Mouse (Mus musculus): Measurements from ENCODE around the gene Fut9. TPM values are rescaled to one million over a fixed set of nuclear protein-coding genes. Genes with fewer than 3 reads are reported as not detected.

Fut9 gene
- polyA plus RNA-seq, 1 experiment from 2014 or later, result 12.4 TPM

GRCm38 (mm10) chr4:25658792-25659191, 141.3 kb downstream of the Fut9 start:
- Histone ChIP-seq H3K27ac (ENCODE audit: low read length) (no peak overlapping the region), H3K4me2 (replicated peaks; ENCODE audit: low read depth, low read length) (no peak overlapping the region), H3K36me3 (ENCODE audit: insufficient read depth, low read length) (no peaks in the 10 kb centered on the region), H3K27me3 (ENCODE audit: insufficient read depth, low read length) (no peaks in the 10 kb centered on the region), H3K4me1 (ENCODE audit: insufficient read depth, low read length) (no peaks in the 10 kb centered on the region), H3K9me3 (ENCODE audit: low read length) (no peaks in the 10 kb centered on the region), H3K9ac (replicated peaks; ENCODE audit: low read length) (no peak overlapping the region), H3K4me3 (ENCODE audit: low read length) (no peak overlapping the region)
- ATAC-seq (ENCODE audit: low FRiP score, low TSS enrichment), result no peak
- 54% methylated on average over 3 of the region's 3 CpGs for WGBS

GRCm38 (mm10) chr4:25651902-25652301, 148.1 kb downstream of the Fut9 start:
- Histone ChIP-seq H3K36me3 (ENCODE audit: insufficient read depth, low read length) (no peaks in the 10 kb centered on the region), H3K4me2 (replicated peaks; ENCODE audit: low read depth, low read length) (no peak overlapping the region), H3K27me3 (ENCODE audit: insufficient read depth, low read length) (no peaks in the 10 kb centered on the region), H3K9me3 (ENCODE audit: low read length) (no peaks in the 10 kb centered on the region), H3K4me3 (ENCODE audit: low read length) (no peak overlapping the region), H3K4me1 (ENCODE audit: insufficient read depth, low read length) (0 out of 2 replicates have a peak, but pooled peaks cover 2% of the 10 kb centered on the region), H3K27ac (ENCODE audit: low read length) (no peak overlapping the region), H3K9ac (replicated peaks; ENCODE audit: low read length) (no peak overlapping the region)
- 82% methylated on average over 3 of the region's 3 CpGs for WGBS
- no peak for ATAC-seq (ENCODE audit: low FRiP score, low TSS enrichment)

GRCm38 (mm10) chr4:25648107-25648506, 151.9 kb downstream of the Fut9 start:
- no peaks in the 10 kb centered on the region for H3K27me3 ChIP-seq (ENCODE audit: insufficient read depth, low read length)
- peak; percentile 51; the same call in 1 of the 2 replicates for ATAC-seq (ENCODE audit: low FRiP score, low TSS enrichment)
- H3K36me3 ChIP-seq (ENCODE audit: insufficient read depth, low read length), result no peaks in the 10 kb centered on the region
- H3K9ac ChIP-seq (replicated peaks; ENCODE audit: low read length), result no peak overlapping the region
- no peak overlapping the region for H3K4me2 ChIP-seq (replicated peaks; ENCODE audit: low read depth, low read length)
- no peak overlapping the region for H3K27ac ChIP-seq (ENCODE audit: low read length)
- 0 out of 2 replicates have a peak, but pooled peaks cover 2% of the 10 kb centered on the region for H3K4me1 ChIP-seq (ENCODE audit: insufficient read depth, low read length)
- H3K4me3 ChIP-seq (ENCODE audit: low read length), result no peak overlapping the region
- 71% methylated on average over 2 of the region's 2 CpGs for WGBS
- no peaks in the 10 kb centered on the region for H3K9me3 ChIP-seq (ENCODE audit: low read length)

- H3K4me3 ChIP-seq (ENCODE audit: low read length), result no peak overlapping the region
- no peak overlapping the region for H3K4me2 ChIP-seq (replicated peaks; ENCODE audit: low read depth, low read length)
- no peaks in the 10 kb centered on the region for H3K36me3 ChIP-seq (ENCODE audit: insufficient read depth, low read length)
- 52% methylated on average over 1 of the region's 1 CpGs for WGBS
- no peak overlapping the region for H3K27ac ChIP-seq (ENCODE audit: low read length)
- H3K9me3 ChIP-seq (ENCODE audit: low read length), result no peaks in the 10 kb centered on the region
- no peaks in the 10 kb centered on the region for H3K27me3 ChIP-seq (ENCODE audit: insufficient read depth, low read length)
- no peak overlapping the region for H3K9ac ChIP-seq (replicated peaks; ENCODE audit: low read length)
- peak; percentile 77; the same call in 1 of the 2 replicates for ATAC-seq (ENCODE audit: low FRiP score, low TSS enrichment)
- H3K4me1 ChIP-seq (ENCODE audit: insufficient read depth, low read length), result 0 out of 2 replicates have a peak, but pooled peaks cover 2% of the 10 kb centered on the region
These were observed 152.5 kb downstream of the Fut9 start for GRCm38 (mm10) chr4:25647593-25647992.

GRCm38 (mm10) chr4:25645580-25645979, 154.5 kb downstream of the Fut9 start:
- Histone ChIP-seq H3K36me3 (ENCODE audit: insufficient read depth, low read length) (no peaks in the 10 kb centered on the region), H3K27ac (ENCODE audit: low read length) (no peak overlapping the region), H3K4me2 (replicated peaks; ENCODE audit: low read depth, low read length) (no peak overlapping the region), H3K27me3 (ENCODE audit: insufficient read depth, low read length) (no peaks in the 10 kb centered on the region), H3K9ac (replicated peaks; ENCODE audit: low read length) (no peak overlapping the region), H3K9me3 (ENCODE audit: low read length) (no peaks in the 10 kb centered on the region), H3K4me1 (ENCODE audit: insufficient read depth, low read length) (0 out of 2 replicates have a peak, but pooled peaks cover 2% of the 10 kb centered on the region), H3K4me3 (ENCODE audit: low read length) (no peak overlapping the region)
- no peak for ATAC-seq (ENCODE audit: low FRiP score, low TSS enrichment)
- 82% methylated on average over 2 of the region's 2 CpGs for WGBS

- H3K27me3 ChIP-seq (ENCODE audit: insufficient read depth, low read length), result no peaks in the 10 kb centered on the region
- 88% methylated on average over 4 of the region's 4 CpGs for WGBS
- H3K4me1 ChIP-seq (ENCODE audit: insufficient read depth, low read length), result no peaks in the 10 kb centered on the region
- H3K36me3 ChIP-seq (ENCODE audit: insufficient read depth, low read length), result no peaks in the 10 kb centered on the region
- no peak overlapping the region for H3K4me3 ChIP-seq (ENCODE audit: low read length)
- H3K4me2 ChIP-seq (replicated peaks; ENCODE audit: low read depth, low read length), result no peak overlapping the region
- no peak overlapping the region for H3K27ac ChIP-seq (ENCODE audit: low read length)
- no peak for ATAC-seq (ENCODE audit: low FRiP score, low TSS enrichment)
- no peak overlapping the region for H3K9ac ChIP-seq (replicated peaks; ENCODE audit: low read length)
- no peaks in the 10 kb centered on the region for H3K9me3 ChIP-seq (ENCODE audit: low read length)
These were observed 158.1 kb downstream of the Fut9 start for GRCm38 (mm10) chr4:25641993-25642392.

- Histone ChIP-seq H3K9me3 (ENCODE audit: low read length) (no peaks in the 10 kb centered on the region), H3K4me3 (ENCODE audit: low read length) (no peak overlapping the region), H3K9ac (replicated peaks; ENCODE audit: low read length) (no peak overlapping the region), H3K4me1 (ENCODE audit: insufficient read depth, low read length) (peaks cover 8% of the 10 kb centered on the region), H3K27ac (ENCODE audit: low read length) (no peak overlapping the region), H3K36me3 (ENCODE audit: insufficient read depth, low read length) (no peaks in the 10 kb centered on the region), H3K4me2 (replicated peaks; ENCODE audit: low read depth, low read length) (no peak overlapping the region), H3K27me3 (ENCODE audit: insufficient read depth, low read length) (no peaks in the 10 kb centered on the region)
- 61% methylated on average over 2 of the region's 2 CpGs for WGBS
- ATAC-seq (ENCODE audit: low FRiP score, low TSS enrichment), result peak; percentile 67; the same call in 1 of the 2 replicates
These were observed 166.8 kb downstream of the Fut9 start for GRCm38 (mm10) chr4:25633262-25633661.

GRCm38 (mm10) chr4:25628113-25628512, 171.9 kb downstream of the Fut9 start:
- ATAC-seq (ENCODE audit: low FRiP score, low TSS enrichment), result no peak
- no peaks in the 10 kb centered on the region for H3K27me3 ChIP-seq (ENCODE audit: insufficient read depth, low read length)
- no peaks in the 10 kb centered on the region for H3K9me3 ChIP-seq (ENCODE audit: low read length)
- peaks cover 4% of the 10 kb centered on the region; the same call in 1 of the 2 replicates for H3K4me1 ChIP-seq (ENCODE audit: insufficient read depth, low read length)
- H3K9ac ChIP-seq (replicated peaks; ENCODE audit: low read length), result no peak overlapping the region
- WGBS, result 33% methylated on average over 5 of the region's 5 CpGs
- H3K4me3 ChIP-seq (ENCODE audit: low read length), result no peak overlapping the region
- no peak overlapping the region for H3K27ac ChIP-seq (ENCODE audit: low read length)
- no peaks in the 10 kb centered on the region for H3K36me3 ChIP-seq (ENCODE audit: insufficient read depth, low read length)
- H3K4me2 ChIP-seq (replicated peaks; ENCODE audit: low read depth, low read length), result no peak overlapping the region

- ATAC-seq (ENCODE audit: low FRiP score, low TSS enrichment), result no peak
- H3K9me3 ChIP-seq (ENCODE audit: low read length), result no peaks in the 10 kb centered on the region
- H3K9ac ChIP-seq (replicated peaks; ENCODE audit: low read length), result no peak overlapping the region
- no peaks in the 10 kb centered on the region for H3K36me3 ChIP-seq (ENCODE audit: insufficient read depth, low read length)
- no peaks in the 10 kb centered on the region for H3K4me1 ChIP-seq (ENCODE audit: insufficient read depth, low read length)
- no peak overlapping the region for H3K4me3 ChIP-seq (ENCODE audit: low read length)
- WGBS, result 94% methylated on average over 9 of the region's 9 CpGs
- no peak overlapping the region for H3K27ac ChIP-seq (ENCODE audit: low read length)
- H3K4me2 ChIP-seq (replicated peaks; ENCODE audit: low read depth, low read length), result no peak overlapping the region
- H3K27me3 ChIP-seq (ENCODE audit: insufficient read depth, low read length), result no peaks in the 10 kb centered on the region
These were observed 172.6 kb downstream of the Fut9 start for GRCm38 (mm10) chr4:25627467-25627866.

- H3K9me3 ChIP-seq (ENCODE audit: low read length), result no peaks in the 10 kb centered on the region
- no peak for ATAC-seq (ENCODE audit: low FRiP score, low TSS enrichment)
- no peak overlapping the region for H3K4me3 ChIP-seq (ENCODE audit: low read length)
- H3K36me3 ChIP-seq (ENCODE audit: insufficient read depth, low read length), result no peaks in the 10 kb centered on the region
- H3K27me3 ChIP-seq (ENCODE audit: insufficient read depth, low read length), result no peaks in the 10 kb centered on the region
- H3K27ac ChIP-seq (ENCODE audit: low read length), result no peak overlapping the region
- no peaks in the 10 kb centered on the region for H3K4me1 ChIP-seq (ENCODE audit: insufficient read depth, low read length)
- H3K4me2 ChIP-seq (replicated peaks; ENCODE audit: low read depth, low read length), result no peak overlapping the region
- no peak overlapping the region for H3K9ac ChIP-seq (replicated peaks; ENCODE audit: low read length)
- WGBS, result 51% methylated on average over 1 of the region's 1 CpGs
These were observed 173.0 kb downstream of the Fut9 start for GRCm38 (mm10) chr4:25627039-25627438.

Data from kidney, embryonic 16.5 days (tissue).